Mouse (Mus musculus): ENCODE results near the gene Pip5k1c.

- TF ChIP-seq CTCF (IDR thresholded peaks at IDR 0.05; ENCODE audit: low read depth) (peak; percentile 84), EP300 (optimal IDR thresholded peaks at IDR 0.05) (no peak)
Measured at GRCm38 (mm10) chr10:81341333-81341949, 48.7 kb downstream of the Pip5k1c start.

Data from stomach, postnatal 0 days (tissue).